Mouse (Mus musculus) heart, adult 8-10 months (tissue): Measurements from ENCODE around the gene Anapc15-ps. TPM values are rescaled to one million over a fixed set of nuclear protein-coding genes. Genes with fewer than 3 reads are reported as not detected.
"Not testable (repeated sequence)": the region's sequence is repeated elsewhere in the genome, so short reads cannot be mapped to it uniquely, and the experiment has no call there.

Experiments used
- DNase-seq: peaks from one replicate; pipeline ENCODE4 v3.0.0; 2022; ENCODE audit warnings: low spot score
- total RNA-seq, 4 experiments: library from RNA; stranded (reverse); gene quantifications; 2 replicates each; pipeline ENCODE4 v1.2.4; 2022

Anapc15-ps gene
- total RNA-seq, 4 experiments from 2014 or later: not detected

- DNase-seq: no peak
Measured at GRCm38 (mm10) chr10:95631568-95631967, 41.7 kb downstream of the Anapc15-ps start.

GRCm38 (mm10) chr10:95630726-95631345 is 42.4 kb downstream of the Anapc15-ps start:
- DNase-seq: no peak

GRCm38 (mm10) chr10:95630166-95630565 is 43.1 kb downstream of the Anapc15-ps start:
- DNase-seq: not testable (repeated sequence)

- no peak for DNase-seq
Measured at GRCm38 (mm10) chr10:95628338-95628737, 44.9 kb downstream of the Anapc15-ps start.

- no peak for DNase-seq
Measured at GRCm38 (mm10) chr10:95627381-95627780, 45.9 kb downstream of the Anapc15-ps start.

GRCm38 (mm10) chr10:95625300-95625699 is 48.0 kb downstream of the Anapc15-ps start:
- DNase-seq: no peak

- no peak for DNase-seq
Measured at GRCm38 (mm10) chr10:95624007-95624406, 49.2 kb downstream of the Anapc15-ps start.

- DNase-seq: no peak
Measured at GRCm38 (mm10) chr10:95623518-95623905, 49.7 kb downstream of the Anapc15-ps start.

Other genes starting within 250 kb of the Anapc15-ps start
- gene Mrpl42, start 171.5 kb downstream of the Anapc15-ps start, total RNA-seq: 100 to 1,000 TPM; 415 to 495 (median 478) TPM
- gene Ube2n, start 158.3 kb downstream of the Anapc15-ps start, total RNA-seq: 100 to 1,000 TPM in 1 of 4 experiments, 10 to 100 TPM in 3; 85.8 to 102 (median 94.5) TPM
- gene Nudt4, start 109.3 kb downstream of the Anapc15-ps start, total RNA-seq: 100 to 1,000 TPM; 276 to 382 (median 344) TPM
- gene Gm33543, start 169.5 kb upstream of the Anapc15-ps start, total RNA-seq: 1 to 10 TPM; 2.6 to 5.4 (median 4.0) TPM